Mouse (Mus musculus) heart, embryonic 14.5 days (tissue): ENCODE results near the gene Klhl32. TPM values are rescaled to one million over a fixed set of nuclear protein-coding genes. Genes with fewer than 3 reads are reported as not detected.

ENCODE experiments used
- ATAC-seq: fragments of 200-750 bp; cut with Nextera tagmentation; 2 replicates; pipeline ENCODE4 v1.8.0; 2017; ENCODE audit warnings: low read depth, moderate TSS enrichment; ENCODE audit not compliant: insufficient number of reproducible peaks, insufficient read depth, low FRiP score
- H3K27ac ChIP-seq, 2 experiments: fragments of 200-500 bp in 1 of 2; fragments of 300-500 bp in 1 of 2; sonication (generic) in 1 of 2; replicated peaks in 1 of 2; 2 replicates each; pipeline ENCODE4 v1.5.1; 2012 to 2014; ENCODE audit warnings: low read depth in 2 of 2, low read length in 2 of 2, control low read depth in 1 of 2, mild to moderate bottlenecking in 1 of 2, mixed read lengths in 1 of 2; ENCODE audit not compliant: control insufficient read depth in 1 of 2, insufficient read depth in 1 of 2
- H3K27me3 ChIP-seq: fragments of 300-500 bp; sonication (generic); 2 replicates; pipeline ENCODE4 v1.6.1; 2014; ENCODE audit warnings: mild to moderate bottlenecking, low read length, control low read depth; ENCODE audit not compliant: control insufficient read depth, insufficient read depth
- H3K36me3 ChIP-seq: fragments of 300-500 bp; sonication (generic); 2 replicates; pipeline ENCODE4 v1.6.1; 2014; ENCODE audit warnings: mild to moderate bottlenecking, control low read depth, low read length, mixed read lengths; ENCODE audit not compliant: control insufficient read depth, insufficient read depth
- H3K4me1 ChIP-seq, 2 experiments: fragments of 200-500 bp in 1 of 2; fragments of 300-500 bp in 1 of 2; sonication (generic) in 1 of 2; 2 replicates each; pipeline ENCODE4 v1.6.1; 2012 to 2014; ENCODE audit warnings: low read length in 2 of 2, control low read depth in 1 of 2, mixed read lengths in 1 of 2; ENCODE audit not compliant: control insufficient read depth in 2 of 2, insufficient read depth in 2 of 2
- H3K4me2 ChIP-seq: fragments of 300-500 bp; sonication (generic); 2 replicates; pipeline ENCODE4 v1.6.1; 2014; ENCODE audit warnings: mild to moderate bottlenecking, low read length
- H3K4me3 ChIP-seq, 2 experiments: fragments of 200-500 bp in 1 of 2; fragments of 300-500 bp in 1 of 2; sonication (generic) in 1 of 2; 2 replicates each; pipeline ENCODE4 v1.5.1; 2012 to 2014; ENCODE audit warnings: low read length in 2 of 2, mild to moderate bottlenecking in 2 of 2, control low read depth in 1 of 2, low read depth in 1 of 2, moderate library complexity in 1 of 2; ENCODE audit not compliant: control insufficient read depth in 1 of 2, insufficient read depth in 1 of 2
- H3K9ac ChIP-seq: fragments of 300-500 bp; sonication (generic); 2 replicates; pipeline ENCODE4 v1.6.1; 2014; ENCODE audit warnings: mild to moderate bottlenecking, low read length
- H3K9me3 ChIP-seq: fragments of 300-500 bp; sonication (generic); 2 replicates; pipeline ENCODE4 v1.6.1; 2016; ENCODE audit warnings: low read length, control low read depth; ENCODE audit not compliant: control insufficient read depth
- WGBS: fragments of 180-500 bp; shearing (Covaris S2); extraction: QIAGEN DNeasy Blood & Tissue Kit; methylation state at CpG from one replicate; pipeline ENCODE4 v1.1.7; 2014; 5-methylcytosine and 5-hydroxymethylcytosine counted together
- polyA plus RNA-seq: library from polyadenylated mRNA; unstranded; fragments of >200 nt; fragmentation: Nextera tagmentation; extraction: Ambion mirVana; gene quantifications from 2 replicates; pipeline ENCODE4 v1.2.1, GENCODE M21; 2014

The Klhl32 gene
- polyA plus RNA-seq, 1 experiment from 2014 or later = 4.6 TPM

- H3K9me3 ChIP-seq = no peaks in the 10 kb centered on the region
- no peaks in the 10 kb centered on the region for H3K27me3 ChIP-seq
- ATAC-seq = no peak
- WGBS = 92% methylated on average over 5 of the region's 5 CpGs
- H3K4me1 ChIP-seq = no peaks in the 10 kb centered on the region
- H3K36me3 ChIP-seq = peaks cover 17% of the 10 kb centered on the region
- H3K27ac ChIP-seq = no peak overlapping the region
- H3K9ac ChIP-seq = no peak overlapping the region
- no peak overlapping the region for H3K4me3 ChIP-seq
- no peak overlapping the region for H3K4me2 ChIP-seq
Observed at GRCm38 (mm10) chr4:24577594-24577993, 273.3 kb downstream of the Klhl32 start.

GRCm38 (mm10) chr4:24574276-24574675 is 276.6 kb downstream of the Klhl32 start:
- Histone ChIP-seq H3K9me3 (no peaks in the 10 kb centered on the region), H3K27me3 (no peaks in the 10 kb centered on the region), H3K9ac (no peak overlapping the region), H3K27ac (no peak overlapping the region), H3K4me3 (no peak overlapping the region), H3K4me1 (no peaks in the 10 kb centered on the region), H3K36me3 (peaks cover 10% of the 10 kb centered on the region), H3K4me2 (no peak overlapping the region)
- no peak; the same call in 1 of the 2 replicates for ATAC-seq
- 18% methylated on average over 6 of the region's 6 CpGs for WGBS

GRCm38 (mm10) chr4:24568989-24569556 is 281.9 kb downstream of the Klhl32 start:
- ATAC-seq = no peak
- Histone ChIP-seq H3K27ac (no peak overlapping the region), H3K36me3 (no peaks in the 10 kb centered on the region), H3K4me3 (no peak overlapping the region), H3K4me1 (no peaks in the 10 kb centered on the region), H3K9ac (no peak overlapping the region), H3K4me2 (no peak overlapping the region), H3K27me3 (no peaks in the 10 kb centered on the region), H3K9me3 (no peaks in the 10 kb centered on the region)
- 91% methylated on average over 7 of the region's 7 CpGs for WGBS

- Histone ChIP-seq H3K9me3 (no peaks in the 10 kb centered on the region), H3K4me1 (no peaks in the 10 kb centered on the region), H3K9ac (no peak overlapping the region), H3K27me3 (no peaks in the 10 kb centered on the region), H3K36me3 (no peaks in the 10 kb centered on the region), H3K4me3 (no peak overlapping the region), H3K27ac (no peak overlapping the region), H3K4me2 (no peak overlapping the region)
- no peak for ATAC-seq
- WGBS = 69% methylated on average over 6 of the region's 6 CpGs
Observed at GRCm38 (mm10) chr4:24568026-24568425, 282.9 kb downstream of the Klhl32 start.

Other genes starting within 250 kb of the Klhl32 start
- gene Ndufaf4, start 47.0 kb upstream of the Klhl32 start, polyA plus RNA-seq = 75.6 and 80.2 TPM in 2 replicates
- 0.54 and 0.78 TPM in 2 replicates for gene Gpr63, start 115.3 kb upstream of the Klhl32 start, polyA plus RNA-seq